Mouse (Mus musculus): ENCODE measurements around the gene Bbs1. TPM values are rescaled to one million over a fixed set of nuclear protein-coding genes. Genes with fewer than 3 reads are reported as not detected.
A peak's percentile ranks its signal among the peaks of the same experiment; 100 is the strongest.

The Bbs1 gene
- total and polyA plus RNA-seq, 3 experiments = 1.2 to 1.9 TPM; not detected in 1

DNA sequence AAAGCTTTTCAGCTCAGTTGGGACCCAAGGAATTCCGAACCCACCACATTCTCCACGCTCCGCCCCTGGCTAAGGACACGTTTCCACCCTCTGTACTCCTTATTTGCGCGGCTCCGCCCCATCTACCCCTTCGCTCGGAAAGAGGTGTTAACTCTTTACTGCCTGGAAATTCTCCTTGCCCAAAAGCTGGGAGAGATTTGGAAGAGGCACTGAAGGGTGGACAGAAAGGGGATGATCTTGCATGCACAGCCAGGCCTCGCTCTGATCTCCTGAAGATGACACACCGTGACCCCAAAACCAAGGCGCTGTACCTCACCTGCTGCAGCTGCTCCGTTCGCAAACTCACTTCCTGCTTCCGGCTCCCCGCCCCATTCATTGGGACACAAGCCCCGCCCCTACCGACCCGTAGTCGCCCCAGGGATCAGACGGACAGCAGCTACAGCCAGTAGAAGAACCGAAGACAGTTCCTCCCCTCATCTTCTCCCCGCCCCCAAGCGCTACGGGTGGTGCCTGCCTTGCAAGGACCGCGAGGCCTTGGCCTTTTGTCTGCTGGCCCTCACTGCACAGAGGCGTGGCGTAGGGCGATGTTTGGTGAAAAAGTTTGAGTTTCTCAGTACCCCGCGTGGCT is 21.6 kb upstream of the Bbs1 start, which contains the start of gene Dpp3:
TSS of gene Dpp3 (minus strand) at position 384 of the 628 bp plus-strand sequence.
- Histone ChIP-seq H3K9ac (ENCODE audit: control insufficient read depth, low read depth, low read length, poor library complexity, severe bottlenecking) (peak within 1 kb of the TSS; percentile 86), H3K36me3 (ENCODE audit: control insufficient read depth in 1 of 2, insufficient read depth in 2 of 2, low read length in 2 of 2) (peaks cover 0 to 4% of the 10 kb centered on the region in 2 experiments; a peak in 2 of 4 replicates), H3K4me3 (ENCODE audit: control insufficient read depth in 1 of 2, insufficient read depth in 1 of 2, low read depth in 2 of 2, low read length in 2 of 2) (peak within 1 kb of the TSS; percentile 65 to 84), H3K79me2 (ENCODE audit: control insufficient read depth, insufficient read depth, low read length, poor library complexity) (peaks cover 5% of the 10 kb centered on the region; the same call in 1 of the 2 replicates), H3K27me3 (ENCODE audit: control insufficient read depth in 1 of 2, insufficient read depth in 2 of 2, low read length in 2 of 2) (no peaks in the 10 kb centered on the region), H3K27ac (ENCODE audit: control insufficient read depth, low read depth, low read length) (peak within 1 kb of the TSS; percentile 41), H3K4me1 (ENCODE audit: control insufficient read depth in 1 of 2, insufficient read depth in 2 of 2, low read length in 2 of 2) (peaks cover 0 to 9% of the 10 kb centered on the region in 2 experiments; a peak in 2 of 4 replicates), H3K9me3 (replicated peaks; ENCODE audit: insufficient read depth, low read length) (no peaks in the 10 kb centered on the region)
- peak; percentile 99 for DNase-seq (ENCODE audit: low read depth, low spot score)
- TF ChIP-seq JUND (IDR thresholded peaks at IDR 0.05; ENCODE audit: low read depth, low read length) = no peak
- TF ChIP-seq MAZ (IDR thresholded peaks at IDR 0.05; ENCODE audit: low read depth, low read length) = peak; percentile 91
- peak; percentile 71 for TF ChIP-seq ZMIZ1 (IDR thresholded peaks at IDR 0.05; ENCODE audit: low read depth, low read length)
- TF ChIP-seq NRF1 (IDR thresholded peaks at IDR 0.05; ENCODE audit: insufficient read depth, low read depth, low read length, poor library complexity, severe bottlenecking) = no peak
- TF ChIP-seq RCOR1 (IDR thresholded peaks at IDR 0.05; ENCODE audit: low read depth, low read length) = no peak
- no peak for TF ChIP-seq EP300 (IDR thresholded peaks at IDR 0.05; ENCODE audit: low read depth in 1 of 2, low read length in 2 of 2)
- TF ChIP-seq CHD1 (IDR thresholded peaks at IDR 0.05; ENCODE audit: low read depth, low read length) = no peak
- no peak for TF ChIP-seq ZNF384 (IDR thresholded peaks at IDR 0.05; ENCODE audit: low read depth, low read length)
- TF ChIP-seq UBTF (IDR thresholded peaks at IDR 0.05; ENCODE audit: borderline replicate concordance, insufficient read depth, low read depth, low read length) = no peak
- no peak for TF ChIP-seq E2F4 (IDR thresholded peaks at IDR 0.05; ENCODE audit: borderline replicate concordance, low read depth, low read length)
- TF ChIP-seq MYB (IDR thresholded peaks at IDR 0.05; ENCODE audit: low read depth, low read length) = no peak
- TF ChIP-seq SMC3 (IDR thresholded peaks at IDR 0.05; ENCODE audit: low read depth, low read length) = no peak
- TF ChIP-seq POLR2AphosphoS2 (IDR thresholded peaks at IDR 0.05; ENCODE audit: low read length) = peak; percentile 81; the same call in 1 of the 2 replicates
- no peak for TF ChIP-seq GABPA (IDR thresholded peaks at IDR 0.05; ENCODE audit: low read depth, low read length)
- no peak for TF ChIP-seq TAL1 (IDR thresholded peaks at IDR 0.05; ENCODE audit: low read length)
- peak; percentile 71 for TF ChIP-seq MYC (IDR thresholded peaks at IDR 0.05; ENCODE audit: low read depth, low read length)
- TF ChIP-seq MEF2A (IDR thresholded peaks at IDR 0.05; ENCODE audit: extremely low read depth, insufficient replicate concordance, low read depth, low read length, poor library complexity, severe bottlenecking) = no peak
- no peak for TF ChIP-seq ETS1 (IDR thresholded peaks at IDR 0.05; ENCODE audit: low read depth, low read length)
- TF ChIP-seq ELF1 (IDR thresholded peaks at IDR 0.05; ENCODE audit: low read depth, low read length) = peak; percentile 96
- no peak for TF ChIP-seq BHLHE40 (IDR thresholded peaks at IDR 0.05; ENCODE audit: borderline replicate concordance, low read depth, low read length)
- TF ChIP-seq USF1 (IDR thresholded peaks at IDR 0.05; ENCODE audit: low read depth, low read length) = no peak
- TF ChIP-seq ZC3H11A (IDR thresholded peaks at IDR 0.05; ENCODE audit: low read depth, low read length) = no peak
- TF ChIP-seq POLR2A (IDR thresholded peaks at IDR 0.05; ENCODE audit: control insufficient read depth in 1 of 2, insufficient read depth in 1 of 2, low read depth in 1 of 2, low read length in 2 of 2, poor library complexity in 1 of 2) = peak; percentile 73 to 89; a peak in 3 of 4 replicates
- TF ChIP-seq POLR2AphosphoS5 (IDR thresholded peaks at IDR 0.05; ENCODE audit: borderline replicate concordance, low read depth, low read length) = no peak
- TF ChIP-seq MAX (IDR thresholded peaks at IDR 0.05; ENCODE audit: low read length) = peak; percentile 51; the same call in 1 of the 2 replicates
- TF ChIP-seq SIN3A (IDR thresholded peaks at IDR 0.05; ENCODE audit: low read length) = peak; percentile 95
- peak; percentile 80 for TF ChIP-seq NELFE (IDR thresholded peaks at IDR 0.05; ENCODE audit: low read depth, low read length)
- peak; percentile 6; the same call in 1 of the 2 replicates for TF ChIP-seq CHD2 (IDR thresholded peaks at IDR 0.05; ENCODE audit: low read length)
- TF ChIP-seq ZKSCAN1 (IDR thresholded peaks at IDR 0.05; ENCODE audit: low read depth, low read length) = no peak
- TF ChIP-seq USF2 (IDR thresholded peaks at IDR 0.05; ENCODE audit: borderline replicate concordance in 1 of 2, insufficient read depth in 1 of 2, low read depth in 1 of 2, low read length in 2 of 2) = no peak
- no peak for TF ChIP-seq CTCF (IDR thresholded peaks at IDR 0.05 in 2 of 3, conservative IDR thresholded peaks at IDR 0.05 in 1 of 3; ENCODE audit: control insufficient read depth in 1 of 3, insufficient read depth in 1 of 3, low read depth in 2 of 3, low read length in 3 of 3, poor library complexity in 1 of 3, severe bottlenecking in 1 of 3)
- no peak; the same call in 1 of the 2 replicates for TF ChIP-seq KAT2A (conservative IDR thresholded peaks at IDR 0.05; ENCODE audit: low read depth, low read length)
- peak; percentile 90 for TF ChIP-seq MXI1 (IDR thresholded peaks at IDR 0.05; ENCODE audit: low read depth, low read length)
- no peak for TF ChIP-seq MAFK (IDR thresholded peaks at IDR 0.05; ENCODE audit: borderline replicate concordance, low read depth, low read length)
- no peak for TF ChIP-seq RAD21 (IDR thresholded peaks at IDR 0.05; ENCODE audit: low read depth, low read length)
- TF ChIP-seq TBP (IDR thresholded peaks at IDR 0.05; ENCODE audit: low read depth, low read length) = peak; percentile 78; the same call in 1 of the 2 replicates
